Mouse (Mus musculus) hindbrain, embryonic 13.5 days (tissue): Measurements from ENCODE around the gene Sncg. TPM values are rescaled to one million over a fixed set of nuclear protein-coding genes. Genes with fewer than 3 reads are reported as not detected.

Experiments used
- ATAC-seq: fragments of 200-750 bp; cut with Nextera tagmentation; 2 replicates; pipeline ENCODE4 v1.8.0; 2017; ENCODE audit warnings: moderate TSS enrichment; ENCODE audit not compliant: low FRiP score
- H3K27ac ChIP-seq: fragments of 300-500 bp; sonication (generic); 2 replicates; pipeline ENCODE4 v1.5.1; 2015; ENCODE audit warnings: inconsistent platforms, mild to moderate bottlenecking, moderate library complexity
- H3K27me3 ChIP-seq: fragments of 300-500 bp; sonication (generic); 2 replicates; pipeline ENCODE4 v1.6.1; 2015; ENCODE audit warnings: mild to moderate bottlenecking, inconsistent platforms
- H3K36me3 ChIP-seq: fragments of 300-500 bp; sonication (generic); 2 replicates; pipeline ENCODE4 v1.6.1; 2015; ENCODE audit warnings: mild to moderate bottlenecking, inconsistent platforms
- H3K4me1 ChIP-seq: fragments of 300-500 bp; sonication (generic); replicated peaks from 2 replicates; pipeline ENCODE4 v1.6.1; 2015; ENCODE audit warnings: inconsistent platforms
- H3K4me2 ChIP-seq: fragments of 300-500 bp; sonication (generic); 2 replicates; pipeline ENCODE4 v1.6.1; 2015; ENCODE audit warnings: inconsistent platforms, mild to moderate bottlenecking, moderate library complexity
- H3K4me3 ChIP-seq: fragments of 300-500 bp; sonication (generic); 2 replicates; pipeline ENCODE4 v1.5.1; 2015; ENCODE audit warnings: mild to moderate bottlenecking, inconsistent platforms
- H3K9ac ChIP-seq: fragments of 300-500 bp; sonication (generic); 2 replicates; pipeline ENCODE4 v1.6.1; 2015; ENCODE audit warnings: mild to moderate bottlenecking, inconsistent platforms
- H3K9me3 ChIP-seq: fragments of 300-500 bp; sonication (generic); 2 replicates; pipeline ENCODE4 v1.6.1; 2016; ENCODE audit warnings: inconsistent platforms
- WGBS: fragments of 180-500 bp; shearing (Covaris S2); methylation state at CpG from one replicate; pipeline ENCODE4 v1.1.7; 2015; 5-methylcytosine and 5-hydroxymethylcytosine counted together
- polyA plus RNA-seq: library from polyadenylated mRNA; unstranded; fragments of >200 nt; fragmentation: Nextera tagmentation; extraction: Ambion mirVana; gene quantifications from 2 replicates; pipeline ENCODE4 v1.2.1, GENCODE M21; 2015

Sncg gene
- polyA plus RNA-seq, 1 experiment from 2014 or later: 244 TPM

- WGBS: 58% methylated on average over 3 of the region's 3 CpGs
- H3K4me1 ChIP-seq: no peaks in the 10 kb centered on the region
- no peaks in the 10 kb centered on the region for H3K9me3 ChIP-seq
- no peak for ATAC-seq
- no peaks in the 10 kb centered on the region for H3K27me3 ChIP-seq
- H3K4me2 ChIP-seq: no peak overlapping the region
- H3K27ac ChIP-seq: no peak overlapping the region
- no peak overlapping the region for H3K9ac ChIP-seq
- no peak overlapping the region for H3K4me3 ChIP-seq
- no peaks in the 10 kb centered on the region for H3K36me3 ChIP-seq
Measured at GRCm38 (mm10) chr14:34351660-34352059, 22.9 kb downstream of the Sncg start.

- H3K4me1 ChIP-seq: no peaks in the 10 kb centered on the region
- no peak for ATAC-seq
- H3K9me3 ChIP-seq: no peaks in the 10 kb centered on the region
- H3K36me3 ChIP-seq: peaks cover 9% of the 10 kb centered on the region
- no peaks in the 10 kb centered on the region for H3K27me3 ChIP-seq
- no peak overlapping the region for H3K9ac ChIP-seq
- H3K27ac ChIP-seq: no peak overlapping the region
- WGBS: 86% methylated on average over 8 of the region's 8 CpGs
- H3K4me3 ChIP-seq: no peak overlapping the region
- H3K4me2 ChIP-seq: no peak overlapping the region
Measured at GRCm38 (mm10) chr14:34349007-34349406, 25.6 kb downstream of the Sncg start.

GRCm38 (mm10) chr14:34348301-34348700, 26.3 kb downstream of the Sncg start:
- H3K4me2 ChIP-seq: no peak overlapping the region
- H3K9ac ChIP-seq: no peak overlapping the region
- H3K27ac ChIP-seq: no peak overlapping the region
- no peaks in the 10 kb centered on the region for H3K4me1 ChIP-seq
- no peak overlapping the region for H3K4me3 ChIP-seq
- H3K36me3 ChIP-seq: peaks cover 12% of the 10 kb centered on the region
- no peaks in the 10 kb centered on the region for H3K27me3 ChIP-seq
- no peaks in the 10 kb centered on the region for H3K9me3 ChIP-seq
- no peak for ATAC-seq
- 85% methylated on average over 7 of the region's 7 CpGs for WGBS

GRCm38 (mm10) chr14:34347084-34347483, 27.5 kb downstream of the Sncg start:
- Histone ChIP-seq H3K9ac (no peak overlapping the region), H3K27ac (no peak overlapping the region), H3K36me3 (peaks cover 23% of the 10 kb centered on the region), H3K4me1 (no peaks in the 10 kb centered on the region), H3K27me3 (no peaks in the 10 kb centered on the region), H3K4me2 (no peak overlapping the region), H3K4me3 (no peak overlapping the region), H3K9me3 (no peaks in the 10 kb centered on the region)
- no peak for ATAC-seq
- 94% methylated on average over 5 of the region's 5 CpGs for WGBS

GRCm38 (mm10) chr14:34345771-34346566, 28.6 kb downstream of the Sncg start:
- 0 out of 2 replicates have a peak, but pooled peaks have one; percentile 21 for ATAC-seq
- WGBS: 65% methylated on average over 12 of the region's 12 CpGs

GRCm38 (mm10) chr14:34344361-34344760, 30.2 kb downstream of the Sncg start:
- ATAC-seq: no peak
- Histone ChIP-seq H3K4me3 (no peak overlapping the region), H3K4me2 (no peak overlapping the region), H3K27ac (no peak overlapping the region), H3K27me3 (no peaks in the 10 kb centered on the region), H3K9me3 (no peaks in the 10 kb centered on the region), H3K36me3 (peaks cover 48% of the 10 kb centered on the region), H3K4me1 (no peaks in the 10 kb centered on the region), H3K9ac (no peak overlapping the region)
- 86% methylated on average over 5 of the region's 5 CpGs for WGBS

More at GRCm38 (mm10) chr14:34345771-34346566, 28.6 kb downstream of the Sncg start:
- Histone ChIP-seq H3K27me3 (no peaks in the 10 kb centered on the region), H3K27ac (no peak overlapping the region; the same call in 1 of the 2 replicates), H3K4me1 (no peaks in the 10 kb centered on the region), H3K4me2 (no peak overlapping the region), H3K9me3 (no peaks in the 10 kb centered on the region), H3K9ac (no peak overlapping the region), H3K36me3 (peaks cover 35% of the 10 kb centered on the region), H3K4me3 (no peak overlapping the region)

- ATAC-seq: no peak
- Histone ChIP-seq H3K4me3 (no peak overlapping the region), H3K27ac (no peak overlapping the region), H3K4me1 (no peaks in the 10 kb centered on the region), H3K9ac (no peak overlapping the region), H3K4me2 (no peak overlapping the region), H3K27me3 (no peaks in the 10 kb centered on the region), H3K36me3 (peaks cover 60% of the 10 kb centered on the region), H3K9me3 (no peaks in the 10 kb centered on the region)
- WGBS: 91% methylated on average over 4 of the region's 4 CpGs
Measured at GRCm38 (mm10) chr14:34343078-34343477, 31.5 kb downstream of the Sncg start.

- Histone ChIP-seq H3K27me3 (no peaks in the 10 kb centered on the region), H3K9me3 (no peaks in the 10 kb centered on the region), H3K9ac (no peak overlapping the region), H3K27ac (no peak overlapping the region), H3K4me2 (no peak overlapping the region), H3K36me3 (peaks cover 71% of the 10 kb centered on the region), H3K4me1 (no peaks in the 10 kb centered on the region), H3K4me3 (no peak overlapping the region)
- WGBS: 91% methylated on average over 4 of the region's 4 CpGs
- ATAC-seq: no peak
Measured at GRCm38 (mm10) chr14:34341993-34342392, 32.6 kb downstream of the Sncg start.

GRCm38 (mm10) chr14:34339446-34339845, 35.1 kb downstream of the Sncg start:
- Histone ChIP-seq H3K9ac (no peak overlapping the region), H3K4me3 (no peak overlapping the region), H3K4me1 (no peaks in the 10 kb centered on the region), H3K36me3 (peaks cover 92% of the 10 kb centered on the region), H3K27me3 (no peaks in the 10 kb centered on the region), H3K9me3 (no peaks in the 10 kb centered on the region), H3K27ac (no peak overlapping the region), H3K4me2 (no peak overlapping the region)
- ATAC-seq: no peak
- 61% methylated on average over 1 of the region's 1 CpGs for WGBS

GRCm38 (mm10) chr14:34332476-34332875, 42.1 kb downstream of the Sncg start:
- H3K9me3 ChIP-seq: no peaks in the 10 kb centered on the region
- ATAC-seq: peak; percentile 82
- H3K27ac ChIP-seq: peak overlapping the region; percentile 64
- no peak overlapping the region for H3K4me2 ChIP-seq
- H3K36me3 ChIP-seq: peaks cover 85% of the 10 kb centered on the region
- 83% methylated on average over 5 of the region's 5 CpGs for WGBS
- H3K4me3 ChIP-seq: no peak overlapping the region
- no peaks in the 10 kb centered on the region for H3K27me3 ChIP-seq
- H3K9ac ChIP-seq: no peak overlapping the region
- 0 out of 2 replicates have a peak, but pooled peaks cover 3% of the 10 kb centered on the region for H3K4me1 ChIP-seq

- H3K27ac ChIP-seq: peak overlapping the region; percentile 74
- no peak overlapping the region for H3K9ac ChIP-seq
- no peak overlapping the region for H3K4me3 ChIP-seq
- WGBS: 83% methylated on average over 3 of the region's 3 CpGs
- H3K27me3 ChIP-seq: no peaks in the 10 kb centered on the region
- peaks cover 82% of the 10 kb centered on the region for H3K36me3 ChIP-seq
- H3K4me1 ChIP-seq: 0 out of 2 replicates have a peak, but pooled peaks cover 3% of the 10 kb centered on the region
- H3K4me2 ChIP-seq: no peak overlapping the region
- ATAC-seq: peak; percentile 58; the same call in 1 of the 2 replicates
- H3K9me3 ChIP-seq: no peaks in the 10 kb centered on the region
Measured at GRCm38 (mm10) chr14:34331886-34332285, 42.7 kb downstream of the Sncg start.

GRCm38 (mm10) chr14:34330657-34331158, 43.9 kb downstream of the Sncg start:
- 79% methylated on average over 9 of the region's 9 CpGs for WGBS

More at GRCm38 (mm10) chr14:34330657-34331158, 43.9 kb downstream of the Sncg start:
- no peak overlapping the region for H3K9ac ChIP-seq
- peak; percentile 79 for ATAC-seq
- no peak overlapping the region for H3K4me3 ChIP-seq
- H3K27me3 ChIP-seq: no peaks in the 10 kb centered on the region
- peaks cover 81% of the 10 kb centered on the region for H3K36me3 ChIP-seq
- H3K4me2 ChIP-seq: no peak overlapping the region
- peak overlapping the region; percentile 44; the same call in 1 of the 2 replicates for H3K27ac ChIP-seq
- H3K4me1 ChIP-seq: 0 out of 2 replicates have a peak, but pooled peaks cover 3% of the 10 kb centered on the region
- H3K9me3 ChIP-seq: no peaks in the 10 kb centered on the region
